8 mouse cellular contexts compared by ENCODE assay signal in genomic region chrX:170019954-170020689, GRCm38 (mm10). TPM values are rescaled to one million over a fixed set of nuclear protein-coding genes. Genes with fewer than 3 reads are reported as not detected.
DNase-seq lines count a peak whose midpoint lies in the region; ATAC-seq and TF ChIP-seq lines count a peak whose summit lies in the region.
"Not testable (repeated sequence)": the region's sequence is repeated elsewhere in the genome, so short reads cannot be mapped to it uniquely, and the experiment has no call there.

No protein-coding gene starts in this region.

- H3K4me1 ChIP-seq in forebrain, postnatal 0 days (ENCODE audit: insufficient read depth); hindbrain, embryonic 11.5 days (replicated peaks; ENCODE audit: control insufficient read depth, insufficient read depth, low read length): not testable (repeated sequence)

- not testable (repeated sequence) for H3K9ac ChIP-seq in forebrain, postnatal 0 days; hindbrain, embryonic 11.5 days (ENCODE audit: low read depth, low read length)

- WGBS in forebrain, postnatal 0 days: 46% methylated on average over 14 of the region's 14 CpGs
- WGBS in hindbrain, embryonic 11.5 days: 57% methylated on average over 14 of the region's 14 CpGs

- H3K36me3 ChIP-seq in forebrain, postnatal 0 days (ENCODE audit: insufficient read depth): peaks cover 24% of the 10 kb centered on the region
- H3K36me3 ChIP-seq in hindbrain, embryonic 11.5 days (ENCODE audit: control insufficient read depth, insufficient read depth, low read length): peaks cover 15% of the 10 kb centered on the region

- ATAC-seq in forebrain, postnatal 0 days; hindbrain, embryonic 11.5 days (ENCODE audit: low FRiP score): not testable (repeated sequence)
- ATAC-seq in megakaryocyte, adult 5-6 weeks (ENCODE audit: poor library complexity, severe bottlenecking): peak; percentile 39

- TF ChIP-seq CTCF in forebrain, postnatal 0 days (IDR thresholded peaks at IDR 0.05; ENCODE audit: low read depth): peak; percentile 79

- not testable (repeated sequence) for H3K27me3 ChIP-seq in forebrain, postnatal 0 days (ENCODE audit: insufficient read depth, low read length); hindbrain, embryonic 11.5 days (ENCODE audit: control insufficient read depth, insufficient read depth, low read length)

- not testable (repeated sequence) for H3K4me3 ChIP-seq in forebrain, postnatal 0 days (ENCODE audit: low read depth, low read length); hindbrain, embryonic 11.5 days (ENCODE audit: low read depth, low read length)

- peaks cover 17% of the 10 kb centered on the region; the same call in 1 of the 2 replicates for H3K9me3 ChIP-seq in forebrain, postnatal 0 days (ENCODE audit: low read length)
- peaks cover 14% of the 10 kb centered on the region for H3K9me3 ChIP-seq in hindbrain, embryonic 11.5 days (ENCODE audit: control insufficient read depth, low read length)

- not testable (repeated sequence) for H3K27ac ChIP-seq in forebrain, postnatal 0 days (ENCODE audit: low read depth, low read length)
- peak overlapping the region; percentile 8; the same call in 1 of the 2 replicates for H3K27ac ChIP-seq in hindbrain, embryonic 11.5 days (ENCODE audit: low read depth, low read length)

- not testable (repeated sequence) for H3K4me2 ChIP-seq in forebrain, postnatal 0 days (ENCODE audit: low read depth); hindbrain, embryonic 11.5 days (replicated peaks; ENCODE audit: low read depth, low read length)

- DNase-seq in ES-CJ7 (ENCODE audit: low read depth, low spot score): peak; percentile 99
- DNase-seq in c-Kit-positive CD71-positive TER-119-negative erythroid progenitor cells, embryonic 14.5 days (ENCODE audit: low read depth): peak; percentile 80
- DNase-seq in forebrain, postnatal 0 days: peak; percentile 63
- DNase-seq in hindbrain, embryonic 11.5 days (ENCODE audit: low spot score): peak; percentile 37
- DNase-seq in layer of hippocampus, postnatal 25 days (ENCODE audit: extremely low spot score in 1 of 2, low spot score in 1 of 2): peak; percentile 94 to 100
- peak; percentile 100 for DNase-seq in right cerebral cortex, adult 18-20 months
- peak; percentile 98 for DNase-seq in thymus, postnatal 25 days

RNA-seq across cellular contexts. Expression of gene Gm21887, which starts 10.7 kb away (rescaled TPM):
- 12.1 and 39.7 TPM in 2 replicates for total RNA-seq in forebrain, postnatal 0 days (2014; rRNA removed)
- polyA plus RNA-seq in forebrain, postnatal 0 days (2015; fragmentation: Nextera tagmentation; extraction: Ambion mirVana): 156 and 231 TPM in 2 replicates
- 174 and 175 TPM in 2 replicates for polyA plus RNA-seq in hindbrain, embryonic 11.5 days (2014; fragmentation: Nextera tagmentation; extraction: Ambion mirVana)
- 100 to 1,000 TPM in 1 of 2 experiments, 10 to 100 TPM in 1; 65.7 to 260 TPM for total RNA-seq in layer of hippocampus, postnatal 25 days (2021)
- total RNA-seq in megakaryocyte, adult 5-6 weeks (2015): 28.5 and 29.2 TPM in 2 replicates
- total RNA-seq in megakaryocyte, adult 5-6 weeks (2017): 38.0 and 59.3 TPM in 2 replicates

Comparison
In these comparisons a context has a peak if more than half of its experiments do, and no peak if none do; other contexts are left out.
1. DNase-seq: peak in every context shown above with its lines; median percentile 100 in right cerebral cortex, adult 18-20 months; 99 in ES-CJ7; 98 in thymus, postnatal 25 days; 97 in layer of hippocampus, postnatal 25 days; 80 in c-Kit-positive CD71-positive TER-119-negative erythroid progenitor cells, embryonic 14.5 days; 63 in forebrain, postnatal 0 days; 37 in hindbrain, embryonic 11.5 days.